Mouse (Mus musculus) cerebellum, adult 11 months (tissue): Measurements from ENCODE around the gene Rcor1.

Source experiments
- DNase-seq: peaks from one replicate; pipeline ENCODE4 v3.0.0; 2022

The Rcor1 gene

DNA sequence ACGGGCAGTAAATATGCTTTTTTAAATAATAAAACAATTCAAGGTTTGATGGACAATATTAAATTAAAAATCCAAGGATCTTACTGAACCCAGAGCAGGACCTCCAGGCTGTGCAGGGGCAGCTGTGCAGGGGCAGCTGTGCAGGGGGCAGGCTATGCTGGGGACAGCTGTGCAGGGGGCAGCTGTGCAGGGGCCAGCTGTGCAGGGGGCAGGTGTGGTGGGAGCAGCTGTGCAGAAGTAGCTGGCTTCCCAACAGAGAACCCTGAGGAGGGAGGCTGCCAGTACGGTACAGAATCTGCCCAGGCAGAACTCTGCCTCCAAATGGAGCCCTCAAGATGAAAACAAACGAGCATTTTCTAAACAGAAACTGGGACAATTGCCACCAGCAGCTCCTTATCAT lies 96.8 kb downstream of the Rcor1 start:
- DNase-seq = no peak

DNA sequence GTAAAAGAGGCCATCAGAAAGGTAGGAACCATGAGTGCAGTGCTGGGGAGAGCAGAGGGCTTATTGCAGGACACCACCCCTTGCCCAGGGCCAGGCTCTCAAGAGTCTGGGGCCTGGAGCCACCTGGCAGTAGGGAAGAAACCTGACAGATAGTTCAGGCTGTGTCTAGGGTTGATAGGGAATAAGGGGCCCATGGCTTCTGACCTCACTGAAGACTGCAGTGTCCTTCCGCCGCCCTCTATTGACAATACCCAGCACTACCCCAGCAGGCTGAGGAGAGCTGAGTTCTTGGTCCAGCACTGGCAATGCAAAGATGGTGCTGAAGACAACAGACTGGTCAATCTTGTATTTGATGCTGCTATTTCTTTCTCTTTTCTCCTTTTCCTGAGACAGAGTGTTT lies 97.9 kb downstream of the Rcor1 start:
- DNase-seq = no peak

- DNase-seq = no peak
Measured at GRCm38 (mm10) chr12:111143005-111143508, 103.9 kb downstream of the Rcor1 start.

- no peak for DNase-seq
Measured at GRCm38 (mm10) chr12:111143509-111144063, 104.4 kb downstream of the Rcor1 start.

DNA sequence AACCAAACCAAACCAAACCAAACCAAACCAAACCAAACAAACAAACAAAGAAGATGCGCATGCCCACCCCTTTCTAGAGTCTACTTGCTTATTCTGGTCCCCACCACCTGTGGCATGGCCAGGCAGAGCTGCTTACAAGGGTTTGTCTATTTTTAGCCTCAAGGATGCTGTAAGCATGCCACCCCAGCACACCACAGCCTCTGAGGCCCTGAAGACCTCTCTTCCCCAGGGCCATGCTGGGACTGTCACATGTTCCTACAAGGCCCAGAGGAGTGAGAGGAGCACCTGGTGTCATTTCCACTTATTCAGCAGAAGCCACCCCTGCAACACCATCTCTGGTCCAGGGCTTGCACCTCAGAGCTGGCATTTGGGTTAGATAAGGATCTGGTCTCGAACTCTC lies 105.4 kb downstream of the Rcor1 start:
- DNase-seq = no peak

DNA sequence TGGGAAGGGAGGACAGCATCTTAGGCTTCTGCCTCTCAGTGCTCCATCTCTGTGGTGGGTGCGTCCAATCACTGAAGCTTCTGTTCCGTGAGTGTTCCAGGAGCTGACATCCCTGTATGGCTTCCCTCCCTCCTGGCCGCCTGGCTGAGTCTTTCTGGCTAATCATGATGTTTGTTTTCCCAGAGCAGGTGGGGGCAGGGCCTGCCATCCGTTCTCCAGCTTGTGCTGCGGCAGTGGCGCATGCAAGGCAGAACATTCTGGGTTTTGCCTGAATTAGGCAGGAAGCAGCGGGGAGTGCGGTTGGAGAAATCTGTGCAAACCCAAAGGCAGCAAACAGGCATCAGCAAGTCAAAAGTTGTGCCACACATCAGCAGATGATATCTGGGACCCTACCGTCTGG lies 106.1 kb downstream of the Rcor1 start:
- DNase-seq = no peak

- DNase-seq = no peak
Measured at GRCm38 (mm10) chr12:111149495-111150235, 110.5 kb downstream of the Rcor1 start.

DNA sequence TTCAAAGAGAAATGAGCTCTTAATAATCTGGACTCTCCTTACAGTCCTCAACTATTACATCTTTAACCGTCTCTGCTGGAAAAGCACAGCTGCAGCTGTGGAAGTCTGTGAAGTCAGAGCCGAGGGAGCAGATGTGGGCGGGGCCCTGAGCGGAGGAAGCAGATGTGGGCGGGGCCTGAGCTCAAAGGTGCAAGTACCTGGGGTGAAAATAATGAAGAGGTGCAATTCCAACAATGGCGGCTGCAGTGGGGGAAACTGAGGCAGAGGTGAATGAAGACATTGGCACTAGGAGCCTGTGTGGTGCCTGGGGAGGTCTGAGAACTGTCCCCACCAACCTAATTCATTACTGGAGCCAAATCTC lies 111.1 kb downstream of the Rcor1 start:
- DNase-seq = no peak

DNA sequence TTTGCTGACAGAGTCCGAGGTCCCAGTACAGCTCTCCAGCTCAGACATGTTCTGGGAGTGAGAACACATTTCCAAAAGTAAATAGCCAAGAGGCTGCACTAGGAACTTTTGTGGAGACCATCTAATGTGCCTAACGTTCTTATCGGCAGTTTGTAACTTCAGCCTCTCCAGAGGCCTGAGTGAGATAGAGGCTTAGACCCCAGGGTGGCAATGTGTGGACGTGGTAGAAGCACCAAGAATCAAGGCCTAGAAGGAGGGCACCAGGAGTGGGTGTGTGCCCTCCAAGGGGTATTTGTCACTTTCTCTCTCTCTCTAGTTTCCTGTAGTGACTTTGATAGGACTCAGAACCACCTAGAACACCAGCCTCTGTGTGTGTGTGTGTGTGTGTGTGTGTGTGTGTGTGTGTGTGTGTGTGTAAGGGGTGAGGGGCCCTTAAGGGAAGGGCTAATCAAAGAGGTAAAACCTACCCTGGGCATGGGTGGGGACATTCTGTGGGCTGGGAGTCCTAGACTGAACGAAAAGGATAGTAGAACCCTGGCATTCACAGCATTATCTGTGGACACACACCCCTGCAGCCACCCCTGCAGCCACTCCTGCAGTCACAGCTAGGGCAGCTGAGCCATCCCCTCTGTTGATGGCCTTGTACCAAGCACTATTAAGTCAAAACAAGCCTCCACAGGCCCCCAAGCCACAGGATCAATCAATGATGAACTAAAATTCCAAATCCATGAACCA lies 112.4 kb downstream of the Rcor1 start:
- DNase-seq = no peak

- no peak for DNase-seq
Measured at GRCm38 (mm10) chr12:111152579-111152978, 113.4 kb downstream of the Rcor1 start.

DNA sequence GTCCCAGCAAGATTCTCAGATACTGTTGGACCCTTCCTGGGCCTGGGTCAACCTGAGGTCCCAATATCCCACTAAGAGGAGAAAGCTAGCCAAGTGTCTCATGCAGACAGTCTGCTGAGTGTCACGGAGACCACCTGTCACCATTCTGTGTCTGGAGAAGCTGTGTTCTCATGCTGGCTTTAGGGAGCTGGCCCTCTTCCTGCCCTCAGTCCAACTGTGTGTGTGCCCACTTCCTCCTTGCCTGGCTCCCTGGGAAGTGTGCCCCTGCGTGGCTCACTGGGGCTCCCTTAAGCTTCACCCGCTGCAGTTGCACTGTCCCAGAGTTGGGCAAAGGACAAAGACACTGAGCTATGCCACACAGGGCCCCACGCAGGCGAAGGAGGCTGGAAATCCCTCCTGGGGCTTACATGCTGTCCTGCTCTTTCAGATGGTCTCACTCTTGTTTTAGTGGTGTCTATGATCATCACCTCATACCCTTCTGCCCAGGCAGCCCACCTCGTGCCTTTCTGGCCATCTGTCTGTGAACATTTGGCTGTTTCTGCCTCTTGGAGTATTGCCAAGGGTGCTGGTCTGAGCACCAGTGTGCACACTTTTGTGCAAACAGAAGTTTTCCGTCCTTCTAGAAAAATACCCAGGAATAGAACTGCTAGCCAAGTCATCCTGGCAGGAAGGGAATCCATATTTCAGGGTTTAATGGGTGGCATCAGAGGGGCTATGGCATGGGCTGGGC lies 114.0 kb downstream of the Rcor1 start:
- DNase-seq = peak; percentile 26

DNA sequence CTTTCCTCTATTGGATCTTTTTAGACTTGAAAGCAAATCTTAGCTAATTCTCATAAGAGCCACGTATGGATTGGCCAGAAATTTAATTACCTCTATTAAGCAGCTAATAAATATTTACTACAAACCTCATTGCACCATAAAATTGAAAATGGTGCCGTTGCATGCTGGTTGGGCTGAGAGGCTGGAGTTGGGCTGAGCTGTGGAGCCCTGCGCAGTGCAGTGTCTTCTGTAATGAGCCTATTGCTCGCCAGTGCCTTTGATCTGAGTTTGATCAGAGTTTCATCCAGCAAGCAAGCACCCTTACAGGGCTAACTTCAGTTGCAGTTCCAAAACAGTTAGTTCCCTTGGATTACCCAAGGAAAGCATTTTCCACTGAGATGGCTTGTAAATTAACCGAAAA lies 114.8 kb downstream of the Rcor1 start:
- no peak for DNase-seq

DNA sequence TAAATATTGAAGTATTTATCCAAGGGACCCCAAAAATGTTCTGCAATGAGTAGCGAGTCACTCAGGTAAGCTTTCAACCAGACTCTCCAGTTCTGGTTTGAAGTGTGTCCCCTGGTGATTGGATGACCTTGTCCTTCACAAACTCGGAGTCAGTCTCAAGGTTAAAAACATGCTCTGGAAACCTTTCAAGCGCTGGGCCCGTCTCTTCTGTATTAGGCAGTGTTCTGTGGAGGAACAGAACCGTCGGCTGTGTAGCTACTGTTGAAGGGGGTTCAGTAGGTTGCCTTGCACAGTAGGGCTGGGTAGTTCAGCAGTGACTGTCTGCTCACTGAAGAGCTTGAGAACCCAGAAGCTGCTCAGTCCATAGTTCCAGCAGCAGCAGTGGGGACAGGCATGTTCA lies 115.5 kb downstream of the Rcor1 start:
- no peak for DNase-seq

GRCm38 (mm10) chr12:111155756-111156155 lies 116.6 kb downstream of the Rcor1 start:
- DNase-seq = no peak

DNA sequence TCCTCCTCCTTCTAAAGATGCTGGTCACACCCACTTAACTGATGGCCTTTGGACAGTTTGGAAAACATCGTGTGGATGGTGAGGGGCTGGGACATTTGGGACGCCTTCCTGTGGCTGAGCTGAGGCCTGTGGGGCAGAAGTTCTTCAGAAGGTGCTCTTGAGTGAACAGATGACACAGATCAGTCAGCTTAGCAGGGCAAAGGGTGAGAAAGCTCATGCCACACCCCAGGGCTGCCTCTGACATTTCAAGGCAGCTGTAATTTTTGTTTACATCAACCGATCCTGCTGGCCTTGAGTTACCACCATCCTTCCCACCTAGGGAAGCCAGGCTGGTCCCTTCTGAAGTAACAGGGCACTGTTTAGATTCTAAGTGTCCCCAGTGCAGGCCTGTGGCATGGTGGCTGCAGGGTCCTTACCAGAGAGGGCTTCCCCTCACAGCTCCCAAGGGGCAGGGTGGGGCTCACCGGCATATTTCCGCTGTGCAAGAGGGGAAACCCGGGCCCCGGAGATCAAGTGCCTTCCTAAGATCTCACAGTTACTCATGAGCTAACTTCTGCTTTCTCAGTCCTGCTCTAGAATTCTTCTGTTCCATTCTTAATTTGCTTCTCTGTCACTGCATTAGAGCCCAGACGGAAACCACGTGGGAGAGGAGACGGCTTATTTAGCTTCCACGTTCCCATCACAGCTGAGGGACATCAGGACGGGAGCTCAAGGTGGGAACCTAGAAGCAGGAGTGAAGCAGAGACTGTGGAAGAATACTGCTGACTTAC lies 120.7 kb downstream of the Rcor1 start:
- DNase-seq = no peak

DNA sequence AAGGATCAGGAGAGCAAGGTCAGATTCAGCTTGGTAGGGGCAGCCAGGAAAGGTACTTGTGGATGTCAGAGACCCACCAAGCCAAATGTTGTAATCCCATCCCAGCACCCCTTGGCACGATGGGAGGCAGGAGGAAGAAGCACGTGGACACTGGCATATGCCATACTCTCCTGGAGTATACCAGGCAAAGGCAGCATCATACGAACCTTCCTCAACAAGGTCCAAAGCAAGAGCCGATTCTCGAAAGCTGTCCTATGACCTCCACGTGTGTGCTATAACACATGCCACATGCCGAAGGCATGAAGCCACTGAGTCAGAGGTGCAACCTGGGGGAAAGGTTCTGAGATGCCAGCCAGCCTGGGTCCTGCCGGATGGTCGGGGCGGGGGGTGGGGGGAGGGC lies 121.7 kb downstream of the Rcor1 start:
- no peak for DNase-seq

DNA sequence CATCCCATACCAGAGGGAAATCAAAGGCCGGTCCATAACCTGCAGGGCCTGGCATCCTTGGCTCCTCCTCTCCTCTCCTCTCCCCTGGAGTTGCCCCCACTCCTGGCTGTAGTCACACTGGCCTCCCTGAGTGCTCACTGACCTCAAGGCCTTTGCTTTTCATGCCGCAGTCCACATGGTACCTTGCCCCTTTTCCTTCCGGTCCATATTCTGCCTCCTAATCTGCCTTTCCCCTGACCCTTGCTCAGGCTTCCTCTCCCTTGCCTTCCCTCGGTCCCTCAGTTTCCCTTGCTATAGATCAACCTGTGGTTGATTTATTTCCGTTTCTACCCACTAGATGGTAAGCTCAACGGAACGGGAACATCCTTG lies 122.8 kb downstream of the Rcor1 start:
- DNase-seq = no peak

DNA sequence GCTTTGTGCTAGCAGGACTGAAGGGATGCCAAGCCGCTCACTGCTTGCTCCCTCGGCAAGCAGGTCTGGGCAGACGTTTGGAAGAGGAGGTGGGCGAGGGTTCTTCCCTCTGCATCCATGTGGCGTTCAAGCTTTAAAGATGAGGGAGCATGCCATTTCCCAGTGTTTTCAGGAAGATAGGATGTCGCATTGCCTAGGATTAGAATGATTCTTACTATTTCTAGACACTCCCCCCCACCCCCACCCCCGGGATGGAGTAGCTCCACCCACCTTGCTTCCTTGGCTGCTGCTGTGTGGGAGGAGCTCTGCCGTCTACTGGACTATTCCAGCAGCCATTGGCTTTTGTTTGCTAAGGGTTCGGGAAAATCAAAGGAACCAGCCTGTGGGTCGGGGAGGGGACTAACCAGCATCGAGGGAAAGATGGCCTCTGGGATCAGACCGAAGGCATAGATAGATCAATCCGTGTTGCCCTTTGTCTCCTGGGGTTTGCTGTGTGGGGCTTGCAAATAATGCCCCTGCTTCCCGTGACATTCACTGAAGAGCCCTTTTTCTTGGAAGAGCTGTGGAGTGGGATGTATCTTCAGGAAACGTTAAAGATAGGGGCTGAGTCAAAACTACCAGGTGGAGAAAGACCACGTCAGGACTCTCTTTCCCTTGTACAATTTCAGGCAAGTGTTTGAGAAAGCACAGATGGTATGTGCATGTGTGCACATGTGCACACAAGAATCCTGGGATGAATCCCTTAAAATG lies 123.3 kb downstream of the Rcor1 start:
- no peak for DNase-seq

DNA sequence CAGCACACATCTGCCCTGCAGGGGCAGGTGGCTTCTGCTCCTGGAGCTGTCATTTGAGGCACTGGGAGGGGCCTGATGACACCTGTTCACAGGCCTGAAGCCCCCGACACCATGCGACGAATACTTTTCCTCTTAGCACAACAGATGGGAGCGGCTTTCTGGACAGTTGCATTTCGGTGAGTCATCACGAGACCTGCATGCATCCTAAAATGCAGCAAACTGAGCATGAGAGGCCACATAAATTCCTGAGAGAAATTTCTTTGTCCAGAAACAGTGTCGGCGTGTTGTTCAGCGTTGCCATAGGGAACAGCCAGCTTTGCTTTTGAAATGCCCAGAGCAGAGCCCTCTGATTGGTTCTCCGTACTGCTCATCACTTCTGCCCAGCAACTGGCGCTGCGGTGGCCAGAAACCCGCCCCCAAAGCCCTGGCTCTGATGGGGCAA lies 125.2 kb downstream of the Rcor1 start:
- peak; percentile 76 for DNase-seq

- peak; percentile 38 for DNase-seq
Measured at GRCm38 (mm10) chr12:111165146-111165812, 126.1 kb downstream of the Rcor1 start.
